Mouse (Mus musculus) liver, embryonic 13.5 days (tissue): ENCODE results near the gene Sfn. TPM values are rescaled to one million over a fixed set of nuclear protein-coding genes. Genes with fewer than 3 reads are reported as not detected.
A peak's percentile ranks its signal among the peaks of the same experiment; 100 is the strongest.

Source experiments
- ATAC-seq: fragments of 200-750 bp; cut with Nextera tagmentation; 2 replicates; pipeline ENCODE4 v1.8.0; 2017; ENCODE audit warnings: low read depth, mild to moderate bottlenecking, moderate number of reproducible peaks, moderate library complexity
- DNase-seq: peaks from one replicate; pipeline ENCODE4 v3.0.0; 2022
- H3K27ac ChIP-seq: fragments of 300-500 bp; sonication (generic); 2 replicates; pipeline ENCODE4 v1.5.1; 2015; ENCODE audit warnings: moderate library complexity, mild to moderate bottlenecking, inconsistent platforms
- H3K27me3 ChIP-seq: fragments of 300-500 bp; sonication (generic); 2 replicates; pipeline ENCODE4 v1.6.1; 2015; ENCODE audit warnings: mild to moderate bottlenecking, inconsistent platforms
- H3K36me3 ChIP-seq: fragments of 300-500 bp; sonication (generic); 2 replicates; pipeline ENCODE4 v1.6.1; 2015; ENCODE audit warnings: mild to moderate bottlenecking, inconsistent platforms
- H3K4me1 ChIP-seq: fragments of 300-500 bp; sonication (generic); replicated peaks from 2 replicates; pipeline ENCODE4 v1.6.1; 2015; ENCODE audit warnings: inconsistent platforms
- H3K4me2 ChIP-seq: fragments of 300-500 bp; sonication (generic); 2 replicates; pipeline ENCODE4 v1.6.1; 2015; ENCODE audit warnings: inconsistent platforms, mild to moderate bottlenecking, moderate library complexity
- H3K4me3 ChIP-seq: fragments of 300-500 bp; sonication (generic); replicated peaks from 2 replicates; pipeline ENCODE4 v1.5.1; 2015; ENCODE audit warnings: mild to moderate bottlenecking, inconsistent platforms
- H3K9ac ChIP-seq: fragments of 300-500 bp; sonication (generic); 2 replicates; pipeline ENCODE4 v1.6.1; 2015; ENCODE audit warnings: mild to moderate bottlenecking, inconsistent platforms
- H3K9me3 ChIP-seq: fragments of 300-500 bp; sonication (generic); replicated peaks from 2 replicates; pipeline ENCODE4 v1.6.1; 2016; ENCODE audit warnings: inconsistent platforms
- WGBS: fragments of 180-500 bp; shearing (Covaris S2); methylation state at CpG from one replicate; pipeline ENCODE4 v1.1.7; 2015; ENCODE audit not compliant: insufficient replicate concordance; 5-methylcytosine and 5-hydroxymethylcytosine counted together
- polyA plus RNA-seq: library from polyadenylated mRNA; unstranded; fragments of >200 nt; fragmentation: Nextera tagmentation; extraction: Ambion mirVana; gene quantifications from 2 replicates; pipeline ENCODE4 v1.2.1, GENCODE M21; 2015

The Sfn gene
- polyA plus RNA-seq, 1 experiment from 2014 or later: 0.77 TPM

DNA sequence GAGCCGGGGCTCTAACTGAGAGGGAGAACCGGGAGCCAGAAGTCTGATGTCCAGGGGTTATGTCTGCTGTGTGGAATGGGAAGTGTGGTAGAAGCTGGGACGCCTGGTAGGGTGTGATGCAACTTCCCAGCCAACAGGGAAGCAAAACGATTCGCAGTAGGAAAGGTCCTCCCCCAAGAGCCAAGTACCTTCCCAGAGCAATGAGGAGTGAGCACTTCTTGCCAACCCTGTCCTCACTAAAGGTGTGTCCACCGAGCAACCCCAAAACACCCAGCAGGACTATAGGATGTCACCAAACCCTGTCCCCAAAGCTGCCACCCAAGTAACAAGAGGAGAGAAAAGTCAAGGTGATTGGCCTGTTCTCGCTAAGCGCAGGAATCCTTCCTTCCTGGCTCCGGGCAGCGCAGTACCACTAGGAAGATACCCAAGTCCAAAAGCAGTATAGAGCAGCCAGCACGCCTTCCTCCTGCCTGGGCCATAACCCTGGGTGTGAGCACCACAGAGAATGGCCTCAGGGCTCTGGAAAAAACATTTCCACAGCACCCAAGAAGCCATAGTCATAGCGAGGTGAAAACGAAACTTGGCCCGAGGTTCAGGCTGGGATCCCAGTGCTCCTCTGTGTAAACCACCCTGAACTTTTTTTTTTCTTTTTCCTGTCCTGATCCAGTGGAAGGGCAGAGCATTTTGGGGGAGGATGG lies 29.3 kb upstream of the Sfn start:
- no peaks in the 10 kb centered on the region for H3K9me3 ChIP-seq
- no peak overlapping the region for H3K27ac ChIP-seq
- DNase-seq (no peak), ATAC-seq (no peak)
- H3K27me3 ChIP-seq: no peaks in the 10 kb centered on the region
- H3K36me3 ChIP-seq: peaks cover 10% of the 10 kb centered on the region; the same call in 1 of the 2 replicates
- H3K9ac ChIP-seq: 0 out of 2 replicates have a peak overlapping the region, but pooled peaks have one; percentile 82
- peak overlapping the region; percentile 76; the same call in 1 of the 2 replicates for H3K4me3 ChIP-seq
- peak overlapping the region; percentile 84 for H3K4me2 ChIP-seq
- 64% methylated on average over 14 of the region's 14 CpGs for WGBS
- peaks cover 49% of the 10 kb centered on the region for H3K4me1 ChIP-seq

DNA sequence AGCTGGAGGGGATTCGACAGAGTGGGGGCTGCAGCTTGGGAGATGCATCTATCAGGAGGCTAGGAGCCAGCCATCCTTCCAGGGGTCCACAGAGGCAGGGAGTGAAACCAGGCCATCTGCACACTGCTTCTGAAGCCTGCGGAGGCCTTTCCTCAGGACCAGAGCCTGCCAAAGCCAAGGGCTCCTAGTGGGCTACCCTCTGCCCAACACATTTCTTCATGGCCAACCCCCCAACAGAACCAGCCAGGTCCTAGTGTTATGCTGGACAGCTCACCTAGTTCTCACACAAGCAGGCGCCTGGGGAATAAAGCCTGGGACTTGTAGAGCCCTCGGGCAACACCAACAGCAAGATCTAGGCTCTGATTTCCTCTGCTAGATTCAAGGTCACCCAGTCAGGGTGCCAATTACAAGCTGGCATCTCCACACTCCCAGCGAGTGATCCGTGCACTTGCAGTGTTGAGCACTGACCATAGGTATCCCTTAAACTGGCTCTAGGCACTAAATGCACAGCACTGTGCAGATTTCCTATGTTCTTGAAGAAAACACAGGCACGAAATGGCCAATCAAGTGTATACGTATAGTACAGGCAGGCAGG lies 28.5 kb upstream of the Sfn start:
- WGBS: 80% methylated on average over 8 of the region's 8 CpGs
- Histone ChIP-seq H3K27ac (no peak overlapping the region), H3K9me3 (no peaks in the 10 kb centered on the region), H3K27me3 (no peaks in the 10 kb centered on the region), H3K9ac (no peak overlapping the region), H3K36me3 (peaks cover 16% of the 10 kb centered on the region; the same call in 1 of the 2 replicates), H3K4me1 (peaks cover 57% of the 10 kb centered on the region), H3K4me2 (no peak overlapping the region), H3K4me3 (no peak overlapping the region)
- ATAC-seq (no peak), DNase-seq (no peak)

DNA sequence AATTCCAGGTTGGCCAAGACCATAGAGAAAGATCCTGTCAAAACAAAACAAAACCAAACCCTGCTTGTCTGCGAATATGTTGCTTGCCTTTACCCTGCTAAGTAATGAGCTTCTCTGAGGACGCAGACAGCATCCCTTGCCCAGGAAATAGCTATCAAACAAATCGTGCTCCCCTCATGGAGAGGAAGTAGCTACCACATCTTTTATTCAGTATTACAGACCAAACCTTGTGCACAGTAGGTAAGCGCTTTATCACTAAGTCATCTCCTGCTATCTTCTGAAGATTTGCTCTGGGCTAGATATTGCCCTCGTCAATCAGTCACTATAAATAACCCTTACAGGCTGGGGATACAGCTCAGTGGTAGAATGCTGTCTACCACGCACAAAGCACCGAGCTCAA lies 27.2 kb upstream of the Sfn start:
- H3K27ac ChIP-seq: no peak overlapping the region
- no peak for DNase-seq

DNA sequence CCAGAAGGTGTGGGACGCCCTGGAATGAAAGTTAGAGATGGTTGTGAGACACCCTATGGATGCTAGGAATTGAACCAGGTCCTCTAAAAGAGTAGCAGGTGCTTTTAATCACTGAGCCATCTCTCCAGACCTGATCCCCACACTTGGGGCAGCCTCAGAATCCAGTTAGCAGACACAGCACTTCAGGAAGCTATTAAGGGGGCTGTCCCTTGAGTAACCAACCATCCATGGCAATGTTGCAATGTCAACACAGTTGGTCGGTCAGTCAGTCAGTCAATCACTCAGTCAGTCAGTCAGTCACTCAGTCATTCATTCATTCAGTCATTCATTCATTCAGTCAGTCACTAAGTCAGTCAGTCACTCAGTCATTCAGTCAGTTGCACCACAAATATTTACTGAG lies 26.5 kb upstream of the Sfn start:
- 61% methylated on average over 2 of the region's 2 CpGs for WGBS
- no peak for ATAC-seq
- no peaks in the 10 kb centered on the region for H3K9me3 ChIP-seq
- H3K4me3 ChIP-seq: no peak overlapping the region
- H3K27ac ChIP-seq: no peak overlapping the region
- H3K27me3 ChIP-seq: no peaks in the 10 kb centered on the region
- H3K4me2 ChIP-seq: no peak overlapping the region
- H3K4me1 ChIP-seq: peaks cover 67% of the 10 kb centered on the region
- DNase-seq: no peak
- H3K9ac ChIP-seq: no peak overlapping the region
- peaks cover 21% of the 10 kb centered on the region; the same call in 1 of the 2 replicates for H3K36me3 ChIP-seq

More for the DNA sequence above, 27.2 kb upstream of the Sfn start:
- Histone ChIP-seq H3K9me3 (no peaks in the 10 kb centered on the region), H3K9ac (no peak overlapping the region), H3K4me1 (peaks cover 67% of the 10 kb centered on the region), H3K27me3 (no peaks in the 10 kb centered on the region), H3K36me3 (peaks cover 21% of the 10 kb centered on the region; the same call in 1 of the 2 replicates), H3K4me3 (no peak overlapping the region), H3K4me2 (no peak overlapping the region)
- 64% methylated on average over 7 of the region's 7 CpGs for WGBS
- ATAC-seq: no peak

DNA sequence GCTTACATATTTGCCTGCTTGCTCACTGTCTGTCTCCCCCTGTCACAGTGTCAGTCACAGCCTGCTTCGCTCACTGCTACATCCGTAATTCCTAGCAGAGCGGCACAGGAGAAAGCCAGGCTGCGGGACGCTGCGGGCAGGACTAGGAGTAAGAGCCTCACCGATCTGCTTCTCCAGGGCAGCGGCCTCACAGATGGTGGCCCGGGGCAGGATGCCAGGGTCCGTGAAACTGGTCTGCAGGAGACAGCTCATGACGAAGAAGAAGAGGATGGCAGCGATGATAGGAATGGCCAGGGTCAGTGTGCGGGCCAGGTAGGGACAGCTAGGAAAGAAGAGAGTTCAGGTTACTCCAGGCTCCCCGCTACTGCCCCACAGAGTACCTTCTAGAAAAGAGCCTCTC lies 25.1 kb upstream of the Sfn start:
- H3K27me3 ChIP-seq: no peaks in the 10 kb centered on the region
- no peak overlapping the region for H3K4me3 ChIP-seq
- no peak for ATAC-seq
- H3K4me2 ChIP-seq: no peak overlapping the region
- peaks cover 21% of the 10 kb centered on the region; the same call in 1 of the 2 replicates for H3K36me3 ChIP-seq
- WGBS: 90% methylated on average over 14 of the region's 14 CpGs
- H3K27ac ChIP-seq: peak overlapping the region; percentile 37; the same call in 1 of the 2 replicates
- H3K9ac ChIP-seq: no peak overlapping the region
- no peaks in the 10 kb centered on the region for H3K9me3 ChIP-seq
- DNase-seq: no peak
- peaks cover 60% of the 10 kb centered on the region for H3K4me1 ChIP-seq

DNA sequence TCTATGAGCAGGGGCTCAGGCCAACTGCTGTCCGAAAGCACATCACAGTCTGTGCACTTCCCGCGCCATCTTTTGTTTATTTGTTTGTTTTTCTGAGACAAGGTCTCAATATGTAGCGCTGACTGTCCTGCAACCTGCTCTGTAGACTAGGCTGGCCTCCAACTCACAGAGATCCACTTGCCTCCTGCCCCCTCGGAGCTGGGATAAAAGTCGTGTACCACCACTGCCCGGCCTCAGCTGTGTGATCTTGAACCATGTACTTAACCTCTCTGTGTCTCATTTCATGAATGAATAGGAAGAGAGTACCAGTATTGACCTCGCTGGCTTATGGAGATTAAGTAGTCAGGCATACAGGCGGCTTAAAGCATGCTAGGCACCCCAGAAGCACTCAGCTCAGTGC lies 24.7 kb upstream of the Sfn start:
- DNase-seq (no peak), ATAC-seq (no peak)
- no peak overlapping the region for H3K4me3 ChIP-seq
- H3K4me1 ChIP-seq: peaks cover 58% of the 10 kb centered on the region
- H3K27ac ChIP-seq: peak overlapping the region; percentile 63
- no peaks in the 10 kb centered on the region for H3K27me3 ChIP-seq
- 84% methylated on average over 9 of the region's 9 CpGs for WGBS
- no peaks in the 10 kb centered on the region for H3K9me3 ChIP-seq
- H3K4me2 ChIP-seq: no peak overlapping the region
- no peak overlapping the region for H3K9ac ChIP-seq
- H3K36me3 ChIP-seq: peaks cover 21% of the 10 kb centered on the region; the same call in 1 of the 2 replicates

GRCm38 (mm10) chr4:133626221-133626620 lies 24.3 kb upstream of the Sfn start:
- H3K27ac ChIP-seq: peak overlapping the region; percentile 63
- peak overlapping the region; percentile 39; the same call in 1 of the 2 replicates for H3K9ac ChIP-seq
- H3K4me1 ChIP-seq: peaks cover 54% of the 10 kb centered on the region
- no peaks in the 10 kb centered on the region for H3K27me3 ChIP-seq
- WGBS: 45% methylated on average over 5 of the region's 5 CpGs
- no peak overlapping the region for H3K4me3 ChIP-seq
- H3K4me2 ChIP-seq: 0 out of 2 replicates have a peak overlapping the region, but pooled peaks have one; percentile 21
- ATAC-seq: no peak
- no peaks in the 10 kb centered on the region for H3K9me3 ChIP-seq
- no peak for DNase-seq
- peaks cover 21% of the 10 kb centered on the region; the same call in 1 of the 2 replicates for H3K36me3 ChIP-seq

DNA sequence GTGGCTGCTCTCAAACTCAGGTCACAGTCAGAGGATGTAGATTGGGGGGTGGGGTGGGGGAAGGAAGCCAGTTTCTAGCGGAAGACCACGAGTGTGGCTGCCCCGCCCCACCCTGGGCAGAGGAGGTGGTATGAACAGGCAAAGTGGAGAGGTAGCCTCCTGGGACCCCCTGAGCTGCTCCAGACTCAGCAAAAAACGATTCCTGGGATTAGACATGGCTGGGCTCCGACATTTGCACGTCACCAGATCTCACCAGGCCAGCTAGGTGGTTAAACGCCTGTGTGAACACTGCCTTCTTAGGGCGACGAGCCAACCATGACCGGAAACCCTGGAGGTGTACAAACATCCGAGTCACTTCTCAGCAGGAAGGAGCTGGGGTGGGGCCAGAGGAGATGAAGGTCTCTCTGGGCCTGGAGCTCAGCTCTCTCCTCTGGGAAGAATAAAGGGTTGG lies 23.7 kb upstream of the Sfn start:
- peak overlapping the region; percentile 39 for H3K9ac ChIP-seq
- H3K4me2 ChIP-seq: peak overlapping the region; percentile 21; the same call in 1 of the 2 replicates
- ATAC-seq: 0 out of 2 replicates have a peak, but pooled peaks have one; percentile 37
- peaks cover 21% of the 10 kb centered on the region; the same call in 1 of the 2 replicates for H3K36me3 ChIP-seq
- H3K27ac ChIP-seq: peak overlapping the region; percentile 63
- H3K4me1 ChIP-seq: peaks cover 51% of the 10 kb centered on the region
- no peak for DNase-seq
- no peaks in the 10 kb centered on the region for H3K27me3 ChIP-seq
- H3K9me3 ChIP-seq: no peaks in the 10 kb centered on the region
- 30% methylated on average over 11 of the region's 11 CpGs for WGBS
- H3K4me3 ChIP-seq: no peak overlapping the region

DNA sequence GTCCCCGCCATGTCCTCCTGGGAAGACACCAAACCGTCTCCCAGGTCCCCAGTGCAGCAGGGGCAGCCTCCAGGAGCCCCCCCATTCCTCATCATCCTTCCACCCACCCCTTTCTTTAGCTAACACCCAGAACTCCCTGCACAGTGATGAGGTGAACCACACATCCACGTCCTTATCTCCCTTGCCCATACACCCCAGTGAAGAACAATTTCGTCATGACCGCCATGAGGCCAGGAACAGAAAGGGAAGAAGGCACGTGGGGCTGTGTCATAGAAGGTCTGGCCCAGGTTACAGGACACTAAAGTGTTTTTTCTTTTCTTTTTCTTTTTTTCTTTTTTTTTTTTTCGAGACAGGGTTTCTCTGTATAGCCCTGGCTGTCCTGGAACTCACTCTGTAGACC lies 22.9 kb upstream of the Sfn start:
- peaks cover 53% of the 10 kb centered on the region for H3K4me1 ChIP-seq
- H3K9ac ChIP-seq: peak overlapping the region; percentile 39; the same call in 1 of the 2 replicates

GRCm38 (mm10) chr4:133622161-133622695 lies 20.3 kb upstream of the Sfn start:
- ATAC-seq: no peak
- Histone ChIP-seq H3K27me3 (no peaks in the 10 kb centered on the region), H3K4me2 (no peak overlapping the region), H3K9me3 (no peaks in the 10 kb centered on the region), H3K9ac (no peak overlapping the region), H3K4me1 (peaks cover 57% of the 10 kb centered on the region), H3K4me3 (no peak overlapping the region), H3K36me3 (peaks cover 21% of the 10 kb centered on the region; the same call in 1 of the 2 replicates), H3K27ac (no peak overlapping the region)
- DNase-seq: no peak
- WGBS: 51% methylated on average over 10 of the region's 11 CpGs

More for the DNA sequence above, 22.9 kb upstream of the Sfn start:
- no peak overlapping the region for H3K4me3 ChIP-seq
- ATAC-seq (peak; percentile 80), DNase-seq (no peak)
- WGBS: 26% methylated on average over 7 of the region's 7 CpGs
- no peaks in the 10 kb centered on the region for H3K27me3 ChIP-seq
- no peaks in the 10 kb centered on the region for H3K9me3 ChIP-seq
- H3K27ac ChIP-seq: peak overlapping the region; percentile 63
- H3K4me2 ChIP-seq: no peak overlapping the region
- peaks cover 21% of the 10 kb centered on the region; the same call in 1 of the 2 replicates for H3K36me3 ChIP-seq

DNA sequence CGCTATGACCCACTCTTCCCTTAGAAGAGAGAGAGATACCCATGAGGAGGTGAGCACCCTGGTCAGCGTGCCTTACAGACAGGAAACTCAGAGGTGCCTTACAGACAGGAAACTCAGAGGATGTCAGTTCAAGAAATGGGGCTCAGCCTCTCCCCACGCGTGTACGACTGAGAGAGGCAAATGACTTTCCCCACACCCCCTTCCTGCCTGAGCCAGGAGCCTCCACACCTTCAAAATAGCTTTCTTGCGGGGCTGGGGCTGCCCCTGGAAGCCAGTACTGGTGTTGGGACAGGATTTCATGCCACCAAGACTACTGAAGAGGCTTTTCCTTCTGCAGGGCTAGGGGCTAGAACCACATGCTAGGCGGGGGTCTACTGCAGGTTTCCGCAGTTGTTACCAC lies 18.7 kb upstream of the Sfn start:
- Histone ChIP-seq H3K4me1 (peaks cover 45% of the 10 kb centered on the region), H3K27ac (0 out of 2 replicates have a peak overlapping the region, but pooled peaks have one; percentile 9), H3K4me2 (no peak overlapping the region), H3K4me3 (no peak overlapping the region), H3K9me3 (no peaks in the 10 kb centered on the region), H3K9ac (no peak overlapping the region), H3K36me3 (peaks cover 5% of the 10 kb centered on the region; the same call in 1 of the 2 replicates), H3K27me3 (no peaks in the 10 kb centered on the region)
- DNase-seq (no peak), ATAC-seq (no peak)
- 68% methylated on average over 8 of the region's 8 CpGs for WGBS
